Mouse (Mus musculus): ENCODE results near the gene Nid1. TPM values are rescaled to one million over a fixed set of nuclear protein-coding genes. Genes with fewer than 3 reads are reported as not detected.
"Not testable (repeated sequence)": the region's sequence is repeated elsewhere in the genome, so short reads cannot be mapped to it uniquely, and the experiment has no call there.

Nid1 gene
- polyA plus RNA-seq, 1 experiment from 2014 or later, result 28.3 TPM

DNA sequence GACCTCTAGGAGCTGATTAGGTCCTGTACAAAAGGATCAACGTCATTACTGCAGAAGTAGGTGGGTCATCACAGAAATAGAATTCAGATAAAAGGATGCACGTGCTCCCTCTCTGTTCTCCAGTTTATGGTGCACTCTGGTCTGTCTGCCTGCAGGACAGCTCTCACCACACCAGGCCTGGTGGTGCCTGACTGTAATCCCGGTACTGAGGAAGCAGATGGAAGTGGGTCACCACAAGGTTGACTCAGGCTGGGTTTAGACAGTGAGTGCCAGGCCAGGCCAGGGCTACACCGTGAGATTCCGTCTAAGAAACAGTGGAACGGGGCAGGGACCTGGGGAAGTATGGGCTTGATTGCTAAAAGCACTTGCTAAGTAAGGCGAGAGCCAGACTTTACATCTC is 94.6 kb downstream of the Nid1 start:
- Histone ChIP-seq H3K27me3 (ENCODE audit: control insufficient read depth, insufficient read depth, low read length) (no peaks in the 10 kb centered on the region), H3K36me3 (ENCODE audit: control insufficient read depth, insufficient read depth, low read length) (no peaks in the 10 kb centered on the region), H3K4me3 (ENCODE audit: low read depth, low read length) (no peak overlapping the region), H3K4me2 (ENCODE audit: low read depth, severe bottlenecking) (no peak overlapping the region), H3K27ac (replicated peaks; ENCODE audit: low read depth, low read length) (no peak overlapping the region), H3K9ac (ENCODE audit: low read length) (no peak overlapping the region), H3K4me1 (ENCODE audit: control insufficient read depth, insufficient read depth, low read length) (no peaks in the 10 kb centered on the region), H3K9me3 (ENCODE audit: control insufficient read depth, low read length) (no peaks in the 10 kb centered on the region)
- DNase-seq (ENCODE audit: low spot score) (no peak), ATAC-seq (ENCODE audit: insufficient number of reproducible peaks, low FRiP score, low TSS enrichment, low read depth) (no peak)
- 85% methylated on average over 7 of the region's 7 CpGs for WGBS

DNA sequence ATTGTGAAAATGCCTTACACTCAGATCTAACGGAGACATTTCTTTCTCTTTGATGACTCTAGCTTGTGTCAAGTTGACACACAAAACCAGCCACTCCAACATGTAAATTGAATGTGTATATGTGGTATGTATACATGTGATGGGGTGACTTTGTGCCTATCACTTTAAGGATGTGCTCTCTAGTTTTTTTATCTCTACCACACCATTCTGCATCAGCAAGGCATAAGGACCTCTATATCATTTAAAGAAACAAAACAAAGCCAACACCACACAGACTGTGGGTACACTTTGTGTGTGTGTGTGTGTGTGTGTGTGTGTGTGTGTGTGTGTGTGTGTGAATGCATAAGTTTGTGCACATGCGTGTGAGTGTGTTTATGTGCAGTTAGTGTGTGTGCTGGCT is 99.2 kb downstream of the Nid1 start:
- DNase-seq (ENCODE audit: low spot score) (no peak), ATAC-seq (ENCODE audit: insufficient number of reproducible peaks, low FRiP score, low TSS enrichment, low read depth) (no peak)
- Histone ChIP-seq H3K27ac (replicated peaks; ENCODE audit: low read depth, low read length) (no peak overlapping the region), H3K27me3 (ENCODE audit: control insufficient read depth, insufficient read depth, low read length) (no peaks in the 10 kb centered on the region), H3K9ac (ENCODE audit: low read length) (no peak overlapping the region), H3K4me1 (ENCODE audit: control insufficient read depth, insufficient read depth, low read length) (no peaks in the 10 kb centered on the region), H3K4me2 (ENCODE audit: low read depth, severe bottlenecking) (no peak overlapping the region), H3K36me3 (ENCODE audit: control insufficient read depth, insufficient read depth, low read length) (no peaks in the 10 kb centered on the region), H3K4me3 (ENCODE audit: low read depth, low read length) (no peak overlapping the region), H3K9me3 (ENCODE audit: control insufficient read depth, low read length) (no peaks in the 10 kb centered on the region)
- WGBS, result 80% methylated on average over 2 of the region's 2 CpGs

DNA sequence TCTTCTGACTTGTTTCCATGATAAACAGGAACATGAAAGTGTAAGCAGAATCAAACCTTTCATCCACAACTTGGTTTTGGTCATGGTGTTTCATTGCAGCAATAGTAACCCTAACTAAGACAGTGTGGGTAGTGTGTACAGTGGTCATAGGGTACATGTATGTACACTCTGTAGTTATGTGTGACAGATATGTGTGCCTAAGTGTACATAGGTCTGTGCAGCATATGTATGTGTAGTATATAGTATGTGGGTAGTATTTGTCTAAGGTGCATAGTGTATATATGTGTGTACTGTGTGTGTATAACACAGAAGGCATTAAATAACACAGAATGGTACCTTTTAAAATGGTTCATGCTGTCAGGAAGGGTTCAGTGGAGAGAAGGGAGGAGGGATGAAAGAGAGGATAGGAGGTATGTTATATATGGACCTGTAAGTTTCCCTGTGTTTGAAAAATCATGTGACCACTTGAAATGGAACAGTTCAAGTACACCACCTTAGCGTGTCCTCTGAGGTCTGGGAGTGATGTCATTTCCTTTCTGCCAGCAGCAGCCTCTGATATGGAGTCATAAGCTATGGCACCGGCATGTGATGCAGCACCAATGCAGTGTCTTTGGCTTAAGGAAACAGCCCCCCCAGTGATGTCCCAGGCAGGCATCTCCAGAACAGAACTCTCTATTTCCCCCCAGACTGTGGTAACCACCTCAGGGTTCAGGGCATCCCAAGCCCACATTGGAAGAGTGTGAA is 100.1 kb downstream of the Nid1 start:
- ATAC-seq (ENCODE audit: insufficient number of reproducible peaks, low FRiP score, low TSS enrichment, low read depth) (no peak), DNase-seq (ENCODE audit: low spot score) (no peak)
- Histone ChIP-seq H3K4me2 (ENCODE audit: low read depth, severe bottlenecking) (no peak overlapping the region), H3K36me3 (ENCODE audit: control insufficient read depth, insufficient read depth, low read length) (no peaks in the 10 kb centered on the region), H3K9ac (ENCODE audit: low read length) (no peak overlapping the region), H3K4me3 (ENCODE audit: low read depth, low read length) (no peak overlapping the region), H3K27me3 (ENCODE audit: control insufficient read depth, insufficient read depth, low read length) (no peaks in the 10 kb centered on the region), H3K27ac (replicated peaks; ENCODE audit: low read depth, low read length) (no peak overlapping the region), H3K9me3 (ENCODE audit: control insufficient read depth, low read length) (no peaks in the 10 kb centered on the region), H3K4me1 (ENCODE audit: control insufficient read depth, insufficient read depth, low read length) (no peaks in the 10 kb centered on the region)
- 63% methylated on average over 2 of the region's 2 CpGs for WGBS

DNA sequence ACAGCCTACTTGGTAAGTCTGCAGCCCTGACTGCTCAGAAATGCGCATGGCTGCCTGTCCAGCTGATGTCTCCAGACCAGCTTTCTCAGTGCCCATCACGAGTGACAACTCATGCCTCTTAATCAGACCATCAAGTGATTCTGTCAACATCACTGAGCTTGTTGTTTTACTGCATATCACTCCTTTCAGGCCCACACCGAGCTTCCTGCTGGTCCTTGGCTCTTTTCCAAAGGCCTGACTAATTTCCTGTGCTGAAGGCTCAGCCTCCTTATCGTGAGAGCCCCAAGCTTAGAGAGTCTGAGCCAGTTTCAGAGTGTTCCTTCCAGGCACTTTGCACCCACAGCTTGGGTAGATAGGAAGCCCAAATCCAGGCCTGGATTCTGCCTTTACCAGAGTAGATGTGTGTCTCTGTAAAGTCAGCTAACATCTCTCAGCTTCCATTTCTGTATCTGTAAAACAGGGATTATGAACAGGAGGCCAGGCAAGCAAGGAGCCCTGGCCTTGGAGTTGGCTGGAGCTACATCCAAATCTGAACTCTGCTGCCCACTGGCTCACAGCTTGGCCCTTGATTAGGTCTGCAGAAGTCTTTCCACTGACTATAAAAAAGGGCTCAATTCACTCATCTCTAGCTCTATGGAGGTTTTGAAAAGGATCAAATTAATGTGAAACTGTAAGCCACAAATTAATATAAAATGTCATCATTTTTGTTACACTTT is 101.4 kb downstream of the Nid1 start:
- Histone ChIP-seq H3K9ac (ENCODE audit: low read length) (no peak overlapping the region), H3K9me3 (ENCODE audit: control insufficient read depth, low read length) (no peaks in the 10 kb centered on the region), H3K4me1 (ENCODE audit: control insufficient read depth, insufficient read depth, low read length) (no peaks in the 10 kb centered on the region), H3K27me3 (ENCODE audit: control insufficient read depth, insufficient read depth, low read length) (no peaks in the 10 kb centered on the region), H3K4me2 (ENCODE audit: low read depth, severe bottlenecking) (no peak overlapping the region), H3K27ac (replicated peaks; ENCODE audit: low read depth, low read length) (no peak overlapping the region), H3K4me3 (ENCODE audit: low read depth, low read length) (no peak overlapping the region), H3K36me3 (ENCODE audit: control insufficient read depth, insufficient read depth, low read length) (no peaks in the 10 kb centered on the region)
- WGBS, result 49% methylated on average over 4 of the region's 4 CpGs
- DNase-seq (ENCODE audit: low spot score) (no peak), ATAC-seq (ENCODE audit: insufficient number of reproducible peaks, low FRiP score, low TSS enrichment, low read depth) (no peak)

DNA sequence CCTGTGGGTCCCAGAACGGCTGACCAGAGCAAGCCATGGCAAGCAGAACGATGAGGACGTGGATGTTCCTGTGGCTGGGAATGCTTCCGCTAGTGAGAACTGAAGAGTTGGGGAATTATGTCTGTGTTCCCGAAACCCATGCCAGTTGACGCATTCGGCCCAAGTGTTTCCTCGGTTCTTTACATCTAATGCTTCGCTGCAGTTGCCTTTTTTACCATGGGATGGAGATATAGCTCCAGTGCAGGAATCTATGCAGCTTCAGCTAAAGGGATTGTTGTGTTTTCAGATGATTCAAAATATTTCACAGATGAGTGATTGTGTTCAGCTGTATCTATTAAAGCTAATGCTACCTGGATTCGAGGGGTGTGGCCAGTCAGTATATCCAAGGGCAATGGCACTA is 105.7 kb downstream of the Nid1 start:
- not testable (repeated sequence) for H3K9ac ChIP-seq (ENCODE audit: low read length); H3K27ac ChIP-seq (replicated peaks; ENCODE audit: low read depth, low read length); H3K4me2 ChIP-seq (ENCODE audit: low read depth, severe bottlenecking); H3K4me3 ChIP-seq (ENCODE audit: low read depth, low read length); H3K27me3 ChIP-seq (ENCODE audit: control insufficient read depth, insufficient read depth, low read length); H3K9me3 ChIP-seq (ENCODE audit: control insufficient read depth, low read length); H3K4me1 ChIP-seq (ENCODE audit: control insufficient read depth, insufficient read depth, low read length); DNase-seq (ENCODE audit: low spot score); ATAC-seq (ENCODE audit: insufficient number of reproducible peaks, low FRiP score, low TSS enrichment, low read depth); H3K36me3 ChIP-seq (ENCODE audit: control insufficient read depth, insufficient read depth, low read length)
- WGBS, result 93% methylated on average over 10 of the region's 10 CpGs

DNA sequence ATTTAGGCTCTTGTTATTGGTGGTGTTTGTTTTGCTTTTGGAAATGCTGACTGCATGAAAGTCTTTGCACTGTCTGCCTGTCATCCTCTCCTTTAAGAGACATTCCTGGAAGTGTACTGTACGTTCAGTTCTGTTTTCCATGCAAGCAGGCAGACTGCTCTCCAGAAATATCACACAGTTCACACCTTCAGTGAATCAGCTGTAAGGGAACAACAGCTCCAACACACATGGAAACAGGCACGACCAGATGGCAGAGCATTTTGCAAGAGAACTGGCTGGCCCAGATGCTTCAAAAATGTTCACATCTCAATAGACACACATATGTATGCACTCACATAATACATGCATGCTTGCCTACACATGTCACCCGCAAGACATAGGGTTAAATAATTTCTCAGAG is 109.4 kb downstream of the Nid1 start:
- no peak overlapping the region for H3K27ac ChIP-seq (replicated peaks; ENCODE audit: low read depth, low read length)
- H3K9me3 ChIP-seq (ENCODE audit: control insufficient read depth, low read length), result no peaks in the 10 kb centered on the region
- no peaks in the 10 kb centered on the region for H3K4me1 ChIP-seq (ENCODE audit: control insufficient read depth, insufficient read depth, low read length)
- H3K9ac ChIP-seq (ENCODE audit: low read length), result no peak overlapping the region
- H3K36me3 ChIP-seq (ENCODE audit: control insufficient read depth, insufficient read depth, low read length), result no peaks in the 10 kb centered on the region
- H3K4me3 ChIP-seq (ENCODE audit: low read depth, low read length), result no peak overlapping the region
- H3K27me3 ChIP-seq (ENCODE audit: control insufficient read depth, insufficient read depth, low read length), result no peaks in the 10 kb centered on the region
- H3K4me2 ChIP-seq (ENCODE audit: low read depth, severe bottlenecking), result no peak overlapping the region
- ATAC-seq (ENCODE audit: insufficient number of reproducible peaks, low FRiP score, low TSS enrichment, low read depth) (no peak), DNase-seq (ENCODE audit: low spot score) (no peak)
- 74% methylated on average over 3 of the region's 3 CpGs for WGBS

DNA sequence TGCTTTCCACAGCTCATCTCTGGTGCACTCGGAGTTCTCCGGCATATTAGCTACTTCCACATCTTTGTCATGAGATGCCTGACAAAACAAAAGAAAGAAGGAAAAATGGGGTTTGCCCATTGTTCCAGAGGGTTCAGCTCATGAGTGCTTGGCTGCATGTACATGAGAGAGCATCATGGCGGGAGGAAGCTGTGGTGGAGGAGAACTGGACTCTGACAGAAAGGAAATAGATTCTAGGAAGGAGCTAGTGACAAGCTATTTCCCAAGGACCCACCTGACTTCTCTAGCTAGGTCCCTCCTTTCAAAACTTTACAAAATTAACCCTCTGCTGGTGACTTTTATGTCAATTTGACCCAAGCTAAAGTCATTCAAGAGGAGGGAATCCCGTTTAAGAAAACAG is 110.5 kb downstream of the Nid1 start:
- Histone ChIP-seq H3K27ac (replicated peaks; ENCODE audit: low read depth, low read length) (no peak overlapping the region), H3K36me3 (ENCODE audit: control insufficient read depth, insufficient read depth, low read length) (no peaks in the 10 kb centered on the region), H3K4me3 (ENCODE audit: low read depth, low read length) (no peak overlapping the region), H3K27me3 (ENCODE audit: control insufficient read depth, insufficient read depth, low read length) (no peaks in the 10 kb centered on the region), H3K9me3 (ENCODE audit: control insufficient read depth, low read length) (no peaks in the 10 kb centered on the region), H3K9ac (ENCODE audit: low read length) (no peak overlapping the region), H3K4me1 (ENCODE audit: control insufficient read depth, insufficient read depth, low read length) (no peaks in the 10 kb centered on the region), H3K4me2 (ENCODE audit: low read depth, severe bottlenecking) (no peak overlapping the region)
- DNase-seq (ENCODE audit: low spot score), result no peak
- 91% methylated on average over 4 of the region's 4 CpGs for WGBS
- ATAC-seq (ENCODE audit: insufficient number of reproducible peaks, low FRiP score, low TSS enrichment, low read depth), result no peak

DNA sequence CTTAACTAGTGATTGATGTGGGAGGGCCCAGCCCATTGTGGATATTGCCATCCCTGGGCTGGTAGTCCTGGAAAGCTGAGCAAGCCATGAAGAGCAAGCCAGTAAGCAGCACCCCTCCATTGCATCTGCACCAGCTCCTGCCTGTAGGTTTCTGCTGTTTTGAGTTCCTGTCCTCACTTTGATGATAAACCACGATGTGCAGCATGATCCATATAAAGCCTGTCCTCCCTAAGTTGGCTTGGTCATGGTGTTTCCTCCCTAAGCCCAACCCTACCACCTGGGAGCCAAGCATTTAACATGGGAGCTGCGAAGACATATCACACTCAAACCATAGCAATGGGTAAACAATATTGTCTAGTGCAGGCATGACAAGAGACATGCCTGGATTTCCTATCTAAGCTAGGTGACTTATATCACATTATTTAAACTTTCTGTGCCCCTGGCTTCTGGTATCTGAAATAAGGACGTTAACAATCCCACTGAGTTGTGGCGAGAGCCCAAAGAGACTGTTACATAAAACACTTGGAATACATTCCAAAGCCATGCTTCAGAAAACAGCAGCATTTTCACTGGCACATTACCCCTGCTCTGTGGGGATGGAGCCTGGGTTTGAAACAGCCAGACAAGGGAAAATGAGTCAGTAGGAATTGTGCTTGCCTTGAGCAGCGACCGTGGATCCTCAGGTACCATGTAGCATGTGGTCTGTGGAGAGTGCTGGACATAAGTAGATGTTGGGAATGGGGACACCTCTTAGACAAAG is 111.3 kb downstream of the Nid1 start:
- no peaks in the 10 kb centered on the region for H3K9me3 ChIP-seq (ENCODE audit: control insufficient read depth, low read length)
- 95% methylated on average over 6 of the region's 6 CpGs for WGBS
- no peaks in the 10 kb centered on the region for H3K27me3 ChIP-seq (ENCODE audit: control insufficient read depth, insufficient read depth, low read length)
- H3K4me2 ChIP-seq (ENCODE audit: low read depth, severe bottlenecking), result no peak overlapping the region
- H3K4me3 ChIP-seq (ENCODE audit: low read depth, low read length), result no peak overlapping the region
- no peak overlapping the region for H3K9ac ChIP-seq (ENCODE audit: low read length)
- ATAC-seq (ENCODE audit: insufficient number of reproducible peaks, low FRiP score, low TSS enrichment, low read depth) (no peak), DNase-seq (ENCODE audit: low spot score) (no peak)
- no peak overlapping the region for H3K27ac ChIP-seq (replicated peaks; ENCODE audit: low read depth, low read length)
- no peaks in the 10 kb centered on the region for H3K36me3 ChIP-seq (ENCODE audit: control insufficient read depth, insufficient read depth, low read length)
- H3K4me1 ChIP-seq (ENCODE audit: control insufficient read depth, insufficient read depth, low read length), result no peaks in the 10 kb centered on the region

Data from limb, embryonic 11.5 days (tissue).